Mouse (Mus musculus) liver, embryonic 16.5 days (tissue): ENCODE results near the gene Acer1. TPM values are rescaled to one million over a fixed set of nuclear protein-coding genes. Genes with fewer than 3 reads are reported as not detected.

Experiments
- ATAC-seq: fragments of 200-750 bp; cut with Nextera tagmentation; 2 replicates; pipeline ENCODE4 v1.8.0; 2017; ENCODE audit warnings: low read depth, mild to moderate bottlenecking, moderate number of reproducible peaks, moderate library complexity
- H3K27ac ChIP-seq: fragments of 300-500 bp; sonication (generic); 2 replicates; pipeline ENCODE4 v1.5.1; 2014; ENCODE audit warnings: mild to moderate bottlenecking, low read length
- H3K27me3 ChIP-seq: fragments of 300-500 bp; sonication (generic); 2 replicates; pipeline ENCODE4 v1.6.1; 2014; ENCODE audit warnings: low read depth, low read length, mixed read lengths; ENCODE audit not compliant: control insufficient read depth, insufficient read depth
- H3K36me3 ChIP-seq: fragments of 300-500 bp; sonication (generic); 2 replicates; pipeline ENCODE4 v1.6.1; 2014; ENCODE audit warnings: mild to moderate bottlenecking; ENCODE audit not compliant: control insufficient read depth, insufficient read depth
- H3K4me1 ChIP-seq: fragments of 300-500 bp; sonication (generic); 2 replicates; pipeline ENCODE4 v1.6.1; 2014; ENCODE audit warnings: low read depth, low read length, mixed read lengths; ENCODE audit not compliant: control insufficient read depth
- H3K4me2 ChIP-seq: fragments of 300-500 bp; sonication (generic); 2 replicates; pipeline ENCODE4 v1.6.1; 2014; ENCODE audit warnings: low read depth, low read length, mixed read lengths
- H3K4me3 ChIP-seq: fragments of 300-500 bp; sonication (generic); 2 replicates; pipeline ENCODE4 v1.5.1; 2014; ENCODE audit warnings: low read depth, mild to moderate bottlenecking, low read length
- H3K9ac ChIP-seq: fragments of 300-500 bp; sonication (generic); 2 replicates; pipeline ENCODE4 v1.6.1; 2014; ENCODE audit warnings: low read depth, low read length
- H3K9me3 ChIP-seq: fragments of 300-500 bp; sonication (generic); replicated peaks from 2 replicates; pipeline ENCODE4 v1.6.1; 2016; ENCODE audit warnings: low read length; ENCODE audit not compliant: control insufficient read depth
- whole genome bisulfite sequencing: fragments of 180-500 bp; shearing (Covaris S2); extraction: QIAGEN DNeasy Blood & Tissue Kit; methylation state at CpG from one replicate; pipeline ENCODE4 v1.1.7; 2014; ENCODE audit not compliant: insufficient replicate concordance; 5-methylcytosine and 5-hydroxymethylcytosine counted together
- polyA plus RNA-seq: library from polyadenylated mRNA; unstranded; fragments of >200 nt; fragmentation: Nextera tagmentation; extraction: Ambion mirVana; gene quantifications from 2 replicates; pipeline ENCODE4 v1.2.1, GENCODE M21; 2015

Acer1 gene
- polyA plus RNA-seq, 1 experiment from 2014 or later, result not detected

DNA sequence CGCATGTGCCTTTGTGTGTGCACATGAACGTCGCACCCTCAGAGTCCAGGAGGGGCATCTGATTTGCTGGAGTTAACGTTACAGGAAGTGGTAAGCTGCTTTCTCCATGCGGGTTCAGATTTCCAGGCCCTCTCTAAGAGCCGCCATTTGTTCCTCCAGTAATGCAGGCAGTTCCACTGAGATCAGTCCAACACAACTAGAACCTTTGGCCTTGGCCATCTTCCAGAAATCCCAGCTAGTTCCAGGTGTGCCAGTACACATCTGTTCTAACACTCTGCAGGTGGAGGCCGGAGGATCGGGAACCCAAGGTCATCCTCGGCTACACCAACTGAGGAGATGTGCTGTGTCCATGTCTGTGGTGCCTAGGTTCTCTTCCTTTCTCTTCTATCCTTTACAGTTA is 3.0 kb upstream of the Acer1 start:
- 67% methylated on average over 9 of the region's 9 CpGs for WGBS
- Histone ChIP-seq H3K4me3 (no peak overlapping the region), H3K27ac (no peak overlapping the region), H3K9me3 (no peaks in the 10 kb centered on the region), H3K36me3 (no peaks in the 10 kb centered on the region), H3K27me3 (no peaks in the 10 kb centered on the region), H3K4me1 (peaks cover 5% of the 10 kb centered on the region), H3K4me2 (no peak overlapping the region), H3K9ac (no peak overlapping the region)
- ATAC-seq, result no peak

DNA sequence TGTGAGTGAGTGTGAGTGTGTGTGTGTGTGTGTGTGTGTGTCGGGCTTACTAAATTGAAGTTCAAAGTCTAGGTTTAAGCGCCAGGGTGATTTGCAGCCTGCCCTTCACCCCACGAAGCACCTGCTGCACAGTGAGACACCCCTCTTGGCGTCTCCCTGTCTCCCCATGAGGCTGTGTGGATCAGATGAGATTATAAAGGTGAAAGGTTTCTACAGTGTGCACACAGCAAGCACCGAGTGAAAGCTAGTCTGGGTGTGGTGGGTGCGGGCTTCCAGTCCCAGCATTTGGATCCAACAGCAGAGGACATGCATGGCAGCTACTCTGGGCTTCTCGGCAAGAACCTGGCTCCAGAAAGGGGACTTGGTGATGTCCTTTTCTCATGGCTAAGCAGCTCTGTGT is 877 bp downstream of the Acer1 start:
- Histone ChIP-seq H3K4me3 (no peak overlapping the region), H3K4me2 (no peak overlapping the region), H3K9ac (no peak overlapping the region), H3K4me1 (no peaks in the 10 kb centered on the region), H3K9me3 (no peaks in the 10 kb centered on the region), H3K27ac (no peak overlapping the region), H3K36me3 (no peaks in the 10 kb centered on the region), H3K27me3 (no peaks in the 10 kb centered on the region)
- 58% methylated on average over 7 of the region's 7 CpGs for WGBS
- no peak for ATAC-seq

DNA sequence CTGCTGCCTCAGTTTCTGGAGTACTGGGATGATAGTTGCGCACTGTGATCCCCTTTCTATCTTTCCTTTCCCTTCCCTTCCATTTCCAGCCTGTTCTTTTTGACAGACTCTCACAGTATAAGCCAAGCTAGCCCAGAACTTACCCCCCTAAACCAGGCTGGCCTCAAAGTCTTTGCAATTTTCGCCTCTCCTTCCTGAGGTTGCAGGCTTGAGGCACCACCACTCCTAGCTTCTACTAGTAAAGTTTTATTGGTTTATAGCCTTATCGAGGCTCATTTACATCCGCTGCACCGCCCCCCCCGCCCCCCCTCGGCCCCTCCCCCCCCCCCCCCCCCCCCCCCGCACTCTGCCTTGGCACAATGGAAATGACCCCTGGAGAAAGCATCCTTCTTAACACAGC is 2.4 kb downstream of the Acer1 start:
- Histone ChIP-seq H3K9me3 (no peaks in the 10 kb centered on the region), H3K27ac (no peak overlapping the region), H3K36me3 (no peaks in the 10 kb centered on the region), H3K4me1 (no peaks in the 10 kb centered on the region), H3K9ac (no peak overlapping the region), H3K27me3 (no peaks in the 10 kb centered on the region), H3K4me3 (no peak overlapping the region), H3K4me2 (no peak overlapping the region)
- ATAC-seq, result no peak
- 22% methylated on average over 7 of the region's 8 CpGs for WGBS

DNA sequence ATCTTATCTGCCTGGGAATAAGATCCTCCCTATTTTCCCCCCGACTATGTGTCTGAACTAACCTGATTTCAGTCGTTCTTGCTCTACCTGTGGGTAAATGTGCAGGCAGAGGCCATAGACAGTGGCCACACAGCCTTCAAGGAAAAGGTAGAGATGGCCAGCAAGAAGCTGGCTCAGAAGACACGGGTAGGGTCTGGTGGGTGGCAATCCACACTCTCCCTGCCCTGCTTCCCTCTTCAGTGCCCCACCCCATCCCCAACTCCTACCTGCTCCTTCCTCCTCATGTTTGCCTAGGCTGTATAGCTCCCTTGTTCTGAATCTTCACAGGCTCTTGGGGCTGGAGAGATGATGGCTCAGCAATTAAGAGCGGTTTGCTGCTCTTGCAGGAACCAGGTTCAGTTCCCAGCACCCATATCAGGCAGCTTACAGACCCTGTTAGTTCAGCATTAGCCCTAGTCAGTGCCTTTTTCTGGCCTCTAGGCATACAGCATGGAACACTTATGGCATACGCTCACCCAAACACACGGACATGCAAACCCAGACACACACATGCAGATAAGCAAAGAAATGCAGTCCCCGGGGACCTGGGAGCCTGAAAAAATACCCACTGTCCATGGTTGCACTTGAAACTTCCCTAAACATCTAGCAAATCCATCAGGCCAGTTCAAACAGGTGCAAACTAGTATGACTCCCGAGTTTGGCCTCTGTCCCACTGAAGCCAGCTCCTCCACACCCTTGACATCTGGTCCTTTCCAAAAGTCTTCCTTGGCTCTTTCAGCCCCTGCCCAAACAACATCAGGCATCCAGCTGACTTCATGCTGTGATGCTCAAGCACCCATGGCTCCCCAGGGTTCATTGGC is 5.2 kb downstream of the Acer1 start:
- no peak overlapping the region for H3K9ac ChIP-seq
- WGBS, result 56% methylated on average over 8 of the region's 8 CpGs
- H3K36me3 ChIP-seq, result no peaks in the 10 kb centered on the region
- no peak overlapping the region for H3K4me3 ChIP-seq
- no peak for ATAC-seq
- H3K4me2 ChIP-seq, result no peak overlapping the region
- no peaks in the 10 kb centered on the region for H3K9me3 ChIP-seq
- no peaks in the 10 kb centered on the region for H3K27me3 ChIP-seq
- no peak overlapping the region for H3K27ac ChIP-seq
- no peaks in the 10 kb centered on the region for H3K4me1 ChIP-seq

DNA sequence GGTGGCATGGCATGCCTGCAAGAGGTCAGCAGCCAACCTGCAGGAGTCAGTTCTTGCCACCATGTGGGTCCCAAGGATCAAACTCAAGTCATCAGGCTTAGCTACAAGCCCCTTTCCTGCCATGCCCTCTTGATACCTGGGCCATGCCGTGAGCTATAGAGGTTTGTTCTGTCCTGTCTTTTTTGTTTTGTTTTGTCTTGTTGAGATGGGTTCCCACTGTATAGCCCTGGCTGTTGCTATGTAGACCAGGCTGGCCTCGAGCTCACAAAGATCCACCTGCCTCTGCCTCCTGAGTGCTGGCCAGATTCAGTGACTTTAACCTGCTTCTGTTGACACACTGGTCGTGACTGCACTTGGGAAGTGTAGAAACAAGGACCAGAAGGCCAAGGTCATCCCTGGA is 6.5 kb downstream of the Acer1 start:
- H3K9me3 ChIP-seq, result no peaks in the 10 kb centered on the region
- no peaks in the 10 kb centered on the region for H3K4me1 ChIP-seq
- H3K9ac ChIP-seq, result no peak overlapping the region
- H3K27me3 ChIP-seq, result no peaks in the 10 kb centered on the region
- WGBS, result 45% methylated on average over 3 of the region's 3 CpGs
- H3K4me2 ChIP-seq, result no peak overlapping the region
- H3K4me3 ChIP-seq, result no peak overlapping the region
- no peak overlapping the region for H3K27ac ChIP-seq
- no peaks in the 10 kb centered on the region for H3K36me3 ChIP-seq
- ATAC-seq, result no peak

DNA sequence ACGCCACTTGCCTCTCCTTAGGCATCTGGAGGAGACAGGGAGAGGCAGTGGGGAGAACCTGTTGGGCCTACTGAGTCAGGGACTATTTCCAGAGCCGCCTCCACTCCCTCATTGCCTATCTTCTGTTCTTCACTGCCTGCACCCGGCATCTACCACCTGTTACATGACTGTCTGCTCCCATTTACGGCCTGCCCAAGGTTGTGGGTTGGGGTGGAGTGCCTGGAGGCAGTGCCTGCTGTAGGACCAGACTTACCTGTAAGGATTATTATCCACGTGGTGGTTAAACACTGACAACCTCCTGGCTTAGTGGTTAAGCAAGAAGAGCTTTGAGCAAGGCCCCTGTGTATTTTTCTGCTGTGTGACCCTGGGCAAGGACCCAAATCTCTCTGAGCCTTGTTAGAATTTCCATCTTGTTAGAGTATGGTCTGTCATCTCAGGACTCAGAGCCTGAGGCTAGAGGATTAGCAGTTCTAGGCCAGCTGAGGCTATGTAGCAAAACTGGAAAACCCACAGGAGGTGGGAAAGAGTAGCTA is 7.2 kb downstream of the Acer1 start:
- ATAC-seq, result no peak
- Histone ChIP-seq H3K27me3 (peaks cover 4% of the 10 kb centered on the region; the same call in 1 of the 2 replicates), H3K9ac (no peak overlapping the region), H3K4me3 (no peak overlapping the region), H3K27ac (no peak overlapping the region), H3K4me1 (no peaks in the 10 kb centered on the region), H3K9me3 (no peaks in the 10 kb centered on the region), H3K4me2 (no peak overlapping the region), H3K36me3 (no peaks in the 10 kb centered on the region)
- 50% methylated on average over 5 of the region's 5 CpGs for WGBS

DNA sequence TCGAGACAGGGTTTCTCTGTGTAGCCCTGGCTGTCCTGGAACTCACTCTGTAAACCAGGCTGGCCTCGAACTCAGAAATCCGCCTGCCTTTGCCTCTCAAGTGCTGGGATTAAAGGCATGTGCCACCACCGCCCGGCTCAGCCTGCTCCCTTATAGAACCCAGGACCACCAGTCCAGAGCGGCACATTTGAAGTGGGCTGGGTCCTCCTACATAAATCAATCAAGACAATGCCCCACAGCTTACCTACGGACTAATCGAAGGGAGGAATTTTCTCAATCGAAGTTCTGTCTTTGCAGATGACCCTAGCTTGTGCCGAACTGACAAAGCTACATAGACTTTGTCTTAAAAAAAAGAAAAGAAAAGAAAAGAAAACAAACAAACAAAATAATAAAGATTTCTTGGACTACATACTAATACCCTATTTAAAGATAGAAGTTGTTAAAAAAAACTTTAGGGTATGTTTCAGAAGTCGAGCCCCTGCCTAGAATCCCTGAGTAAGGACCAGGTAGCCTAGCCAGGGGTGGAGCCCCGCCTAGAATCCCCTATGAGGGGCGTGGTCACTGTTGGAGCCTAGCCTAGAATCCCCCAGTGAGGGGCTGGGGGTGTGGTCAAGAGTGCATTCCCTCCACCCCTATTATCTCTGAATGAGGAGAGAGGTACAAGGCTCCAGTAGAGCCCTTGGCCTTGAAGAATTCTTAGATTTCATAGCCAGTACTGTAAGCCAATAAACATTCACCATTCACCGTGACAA is 7.8 kb downstream of the Acer1 start:
- no peaks in the 10 kb centered on the region for H3K4me1 ChIP-seq
- WGBS, result 56% methylated on average over 13 of the region's 14 CpGs
- H3K9me3 ChIP-seq, result no peaks in the 10 kb centered on the region
- no peaks in the 10 kb centered on the region for H3K36me3 ChIP-seq
- ATAC-seq, result no peak
- H3K4me3 ChIP-seq, result no peak overlapping the region
- no peak overlapping the region for H3K9ac ChIP-seq
- H3K27me3 ChIP-seq, result peaks cover 4% of the 10 kb centered on the region; the same call in 1 of the 2 replicates
- H3K4me2 ChIP-seq, result no peak overlapping the region
- H3K27ac ChIP-seq, result no peak overlapping the region

DNA sequence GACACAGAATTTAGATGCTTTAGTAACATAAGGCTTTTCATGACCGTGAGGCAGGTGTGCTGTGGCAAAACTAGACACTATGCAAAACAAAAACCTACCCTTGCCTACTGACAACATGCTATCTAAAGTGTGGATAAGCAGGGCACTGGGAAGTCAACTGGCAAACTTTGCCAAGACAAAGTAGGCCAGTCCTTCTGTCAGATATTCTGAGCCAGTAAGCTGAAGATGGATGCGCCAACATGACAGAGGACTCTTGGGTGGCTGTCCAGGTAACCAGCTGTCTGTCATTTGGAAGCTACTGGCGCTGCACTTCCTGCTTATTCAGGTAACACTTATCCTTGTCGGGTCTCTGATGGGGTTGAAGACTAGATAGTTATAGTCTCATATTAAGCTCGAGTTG is 11.8 kb downstream of the Acer1 start:
- Histone ChIP-seq H3K4me1 (no peaks in the 10 kb centered on the region), H3K27me3 (peaks cover 4% of the 10 kb centered on the region; the same call in 1 of the 2 replicates), H3K27ac (no peak overlapping the region), H3K4me2 (no peak overlapping the region), H3K36me3 (no peaks in the 10 kb centered on the region), H3K9ac (no peak overlapping the region), H3K9me3 (no peaks in the 10 kb centered on the region), H3K4me3 (no peak overlapping the region)
- 44% methylated on average over 5 of the region's 5 CpGs for WGBS
- no peak for ATAC-seq

DNA sequence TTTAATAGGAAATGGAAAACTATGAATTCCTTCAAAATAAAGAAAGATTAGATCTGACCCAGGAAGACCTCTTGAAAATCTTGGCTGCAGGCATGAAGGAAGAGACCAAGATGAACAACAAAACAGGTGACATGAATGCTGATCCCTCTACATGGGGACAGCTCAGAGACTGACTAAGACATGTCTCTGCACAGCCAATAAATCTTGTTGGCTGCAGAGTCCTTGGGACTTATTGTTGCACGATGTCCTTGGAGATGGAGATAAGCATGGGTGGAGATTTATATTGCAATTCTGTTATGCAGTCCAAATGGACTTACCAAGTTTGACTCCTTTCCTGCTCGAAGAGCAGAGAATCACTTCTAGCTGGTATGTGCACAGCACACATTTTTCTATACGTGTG is 12.6 kb downstream of the Acer1 start:
- WGBS, result 38% methylated on average over 3 of the region's 3 CpGs
- no peak overlapping the region for H3K4me2 ChIP-seq

More for the DNA sequence above, 12.6 kb downstream of the Acer1 start:
- Histone ChIP-seq H3K4me3 (no peak overlapping the region), H3K9ac (no peak overlapping the region), H3K27me3 (peaks cover 4% of the 10 kb centered on the region; the same call in 1 of the 2 replicates), H3K27ac (no peak overlapping the region), H3K36me3 (no peaks in the 10 kb centered on the region), H3K4me1 (no peaks in the 10 kb centered on the region), H3K9me3 (no peaks in the 10 kb centered on the region)
- ATAC-seq, result no peak
